Mouse (Mus musculus) megakaryocyte, embryonic 14.5 days (primary cell): Measurements from ENCODE around the gene Ccdc28b. TPM values are rescaled to one million over a fixed set of nuclear protein-coding genes. Genes with fewer than 3 reads are reported as not detected.

Experiments used
- H3K27me3 ChIP-seq: replicated peaks from 2 replicates; pipeline ENCODE3; 2012; ENCODE audit warnings: inconsistent platforms
- H3K36me3 ChIP-seq: replicated peaks from 2 replicates; pipeline ENCODE3; 2012; ENCODE audit warnings: low read length, inconsistent platforms, mixed read lengths
- H3K4me1 ChIP-seq: 2 replicates; pipeline ENCODE4 v1.6.1; 2012; ENCODE audit warnings: inconsistent platforms
- H3K4me3 ChIP-seq: replicated peaks from 2 replicates; pipeline ENCODE3; 2012; ENCODE audit warnings: moderate library complexity, mild to moderate bottlenecking, inconsistent platforms
- H3K9me3 ChIP-seq: 2 replicates; pipeline ENCODE4 v1.6.1; 2012; ENCODE audit warnings: inconsistent platforms
- FLI1 ChIP-seq: IDR thresholded peaks from 2 replicates; pipeline ENCODE4 v1.6.1; 2012; ENCODE audit warnings: low read length, inconsistent platforms, mixed read lengths
- GATA1 ChIP-seq: IDR thresholded peaks from 3 replicates; pipeline ENCODE4 v1.6.1; 2012; ENCODE audit warnings: mixed read lengths, low read length, inconsistent platforms, borderline replicate concordance
- polyA plus RNA-seq: library from polyadenylated mRNA; stranded (reverse); fragments of >175 nt; gene quantifications from 2 replicates; pipeline ENCODE4 v1.2.3, GENCODE M21; 2012; ENCODE audit warnings: low replicate concordance; ENCODE audit not compliant: insufficient read depth

Ccdc28b gene
- polyA plus RNA-seq, 1 experiment = 39.7 TPM

GRCm38 (mm10) chr4:129625029-129625370, 1.3 kb upstream of the Ccdc28b start:
- H3K4me1 ChIP-seq = peaks cover 60% of the 10 kb centered on the region
- H3K27me3 ChIP-seq = no peaks in the 10 kb centered on the region
- no peak for TF ChIP-seq FLI1
- no peak for TF ChIP-seq GATA1
- peak overlapping the region; percentile 93 for H3K4me3 ChIP-seq
- H3K9me3 ChIP-seq = no peaks in the 10 kb centered on the region
- H3K36me3 ChIP-seq = peaks cover 67% of the 10 kb centered on the region

GRCm38 (mm10) chr4:129624281-129625028, 708 bp upstream of the Ccdc28b start:
- Histone ChIP-seq H3K9me3 (no peaks in the 10 kb centered on the region), H3K36me3 (peaks cover 62% of the 10 kb centered on the region), H3K27me3 (no peaks in the 10 kb centered on the region), H3K4me3 (peak overlapping the region; percentile 93), H3K4me1 (peaks cover 63% of the 10 kb centered on the region)
- TF ChIP-seq GATA1 = no peak
- TF ChIP-seq FLI1 = no peak

- Histone ChIP-seq H3K4me3 (peak overlapping the region; percentile 93), H3K9me3 (no peaks in the 10 kb centered on the region), H3K27me3 (no peaks in the 10 kb centered on the region), H3K36me3 (peaks cover 47% of the 10 kb centered on the region), H3K4me1 (peaks cover 71% of the 10 kb centered on the region)
- TF ChIP-seq GATA1 (no peak), FLI1 (no peak)
Observed at GRCm38 (mm10) chr4:129622803-129623535, 778 bp downstream of the Ccdc28b start.

GRCm38 (mm10) chr4:129622120-129622802, 1.5 kb downstream of the Ccdc28b start:
- Histone ChIP-seq H3K4me1 (peaks cover 78% of the 10 kb centered on the region), H3K27me3 (no peaks in the 10 kb centered on the region), H3K9me3 (no peaks in the 10 kb centered on the region), H3K36me3 (peaks cover 44% of the 10 kb centered on the region), H3K4me3 (peak overlapping the region; percentile 93)
- TF ChIP-seq FLI1 (no peak), GATA1 (no peak)

GRCm38 (mm10) chr4:129621283-129621841, 2.4 kb downstream of the Ccdc28b start:
- Histone ChIP-seq H3K4me1 (peaks cover 78% of the 10 kb centered on the region), H3K9me3 (no peaks in the 10 kb centered on the region), H3K27me3 (no peaks in the 10 kb centered on the region), H3K4me3 (no peak overlapping the region), H3K36me3 (peaks cover 44% of the 10 kb centered on the region)
- TF ChIP-seq FLI1 = no peak
- no peak for TF ChIP-seq GATA1

- peaks cover 44% of the 10 kb centered on the region for H3K36me3 ChIP-seq
- TF ChIP-seq GATA1 (no peak), FLI1 (no peak)
- H3K27me3 ChIP-seq = no peaks in the 10 kb centered on the region
- no peaks in the 10 kb centered on the region for H3K9me3 ChIP-seq
- H3K4me3 ChIP-seq = peak overlapping the region; percentile 20
- peaks cover 72% of the 10 kb centered on the region for H3K4me1 ChIP-seq
Observed at GRCm38 (mm10) chr4:129620419-129621282, 3.1 kb downstream of the Ccdc28b start.

GRCm38 (mm10) chr4:129618786-129619691, 4.7 kb downstream of the Ccdc28b start, which contains the start of gene Iqcc:
TSS of gene Iqcc (minus strand) at chr4:129619099.
- no peaks in the 10 kb centered on the region for H3K9me3 ChIP-seq
- no peak for TF ChIP-seq GATA1
- TF ChIP-seq FLI1 = no peak
- H3K4me1 ChIP-seq = peaks cover 58% of the 10 kb centered on the region
- H3K27me3 ChIP-seq = no peaks in the 10 kb centered on the region
- H3K36me3 ChIP-seq = peaks cover 52% of the 10 kb centered on the region
- peak within 1 kb of the TSS; percentile 99 for H3K4me3 ChIP-seq

GRCm38 (mm10) chr4:129618031-129618430, 5.7 kb downstream of the Ccdc28b start:
- H3K4me1 ChIP-seq = peaks cover 54% of the 10 kb centered on the region
- peak overlapping the region; percentile 99 for H3K4me3 ChIP-seq
- no peak for TF ChIP-seq FLI1
- no peak for TF ChIP-seq GATA1
- H3K27me3 ChIP-seq = no peaks in the 10 kb centered on the region
- no peaks in the 10 kb centered on the region for H3K9me3 ChIP-seq
- H3K36me3 ChIP-seq = peaks cover 61% of the 10 kb centered on the region
